Mouse (Mus musculus) 3134 (cell line): ENCODE measurements around the gene Epn2.
A peak's percentile ranks its signal among the peaks of the same experiment; 100 is the strongest.

Experiments
- DNase-seq: peaks from one replicate; pipeline ENCODE4 v3.0.0-alpha.2; 2011; ENCODE audit warnings: low spot score; ENCODE audit not compliant: insufficient read length; ENCODE audit errors: extremely low read depth

Gene Epn2

DNA sequence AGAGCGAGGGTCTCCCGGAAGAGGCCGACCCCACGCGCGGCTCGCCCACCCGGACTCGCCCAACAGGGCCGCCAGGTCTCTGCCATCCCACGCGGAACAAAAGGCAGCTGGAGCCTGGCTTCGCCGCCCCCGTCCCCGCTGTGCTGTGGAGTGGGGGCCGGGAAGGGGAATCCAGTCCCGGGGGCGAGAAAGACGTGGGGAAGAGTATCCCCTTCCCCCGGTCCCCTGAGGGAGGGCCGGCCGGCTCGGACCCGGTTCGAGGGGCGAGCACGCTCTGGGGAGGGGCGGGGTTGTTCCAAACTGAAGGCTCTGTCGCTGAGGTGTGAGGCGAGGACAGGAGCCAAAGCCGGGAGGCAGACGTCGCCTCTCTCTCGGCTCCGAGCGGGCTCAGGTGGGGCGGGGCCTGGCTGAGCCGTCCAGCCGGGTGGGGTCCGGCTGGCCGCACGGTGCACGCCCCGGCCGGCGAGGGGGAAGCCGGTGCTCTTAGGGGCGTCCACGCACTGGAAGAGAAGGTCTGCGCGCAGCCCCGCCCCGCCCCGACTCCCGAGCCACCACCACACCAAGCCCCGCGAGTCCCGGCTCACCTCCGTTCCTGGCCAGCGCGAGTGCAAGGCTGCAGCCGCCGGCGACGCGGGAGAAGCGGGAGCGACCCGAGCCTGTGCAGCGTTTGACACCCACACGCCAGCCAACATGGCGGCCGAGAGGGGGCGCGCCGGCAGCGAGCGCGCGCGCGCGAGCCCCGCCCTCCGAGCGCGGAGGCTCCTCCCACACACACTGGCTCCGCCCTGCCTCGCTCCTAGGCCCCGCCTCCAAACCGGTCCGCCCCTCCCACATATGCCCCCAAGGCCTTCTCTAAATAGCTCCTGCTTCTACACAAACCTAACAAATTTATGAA, at the start of gene Epn2:
Gene Epn2 (minus strand): TSS at position 705 of the 895 bp plus-strand sequence.
- DNase-seq, result peak; percentile 91

DNA sequence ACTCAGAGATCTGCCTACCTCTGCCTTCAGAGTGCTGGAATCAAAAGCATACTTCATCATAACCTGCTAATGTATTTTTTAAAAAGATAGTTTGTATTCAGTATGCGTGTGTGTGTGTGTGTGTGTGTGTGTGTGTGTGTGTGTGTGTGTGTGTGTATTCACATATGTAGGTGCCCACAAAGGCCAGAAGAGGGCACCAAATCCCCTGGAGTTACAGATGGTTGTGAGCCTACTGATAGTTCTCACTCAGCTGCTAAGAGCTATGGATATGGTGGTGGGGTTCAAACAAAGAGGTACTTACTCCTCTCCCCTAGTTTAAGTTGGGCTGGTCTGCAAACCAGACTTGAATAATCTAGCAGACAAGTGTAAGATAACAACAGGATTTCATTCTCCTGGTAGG, 47.0 kb upstream of the Epn2 start:
- no peak for DNase-seq

DNA sequence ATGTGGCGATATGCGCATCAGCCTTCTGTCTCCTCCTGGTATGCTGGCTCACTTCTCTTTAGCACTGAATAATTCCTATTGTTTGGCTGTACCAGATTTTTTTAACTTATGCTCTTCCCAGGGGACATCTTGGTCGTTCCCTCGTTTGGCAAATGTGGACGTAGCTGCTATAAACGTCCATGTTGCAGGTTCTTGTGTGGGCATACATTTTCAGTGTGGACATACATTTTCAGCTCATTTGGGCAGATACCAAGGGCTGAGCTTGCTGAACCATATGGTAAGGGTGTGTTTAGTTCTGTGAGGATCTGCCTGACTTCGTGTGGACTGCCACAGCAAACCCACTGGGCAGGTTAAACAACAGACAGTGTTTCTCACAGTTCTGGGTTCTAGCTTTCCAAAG, 45.6 kb upstream of the Epn2 start:
- DNase-seq, result no peak

DNA sequence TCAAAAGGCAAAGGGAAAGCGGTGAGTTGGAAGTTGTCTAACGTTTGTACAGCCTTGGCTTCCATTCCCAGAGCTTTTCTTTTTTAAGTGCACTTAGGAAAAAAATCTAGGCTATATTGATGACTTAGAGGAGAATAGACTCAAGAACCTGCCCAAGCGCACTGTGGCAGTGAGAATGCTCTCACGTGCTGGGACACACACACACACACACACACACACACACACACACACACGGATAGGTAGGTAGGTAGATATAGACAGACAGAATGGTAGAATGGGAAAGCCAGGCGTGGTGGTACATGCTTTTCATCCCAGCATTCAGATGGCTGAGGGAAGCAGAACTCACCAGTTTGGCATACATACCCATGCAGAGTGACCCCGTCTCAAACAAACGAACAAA, 41.3 kb upstream of the Epn2 start:
- DNase-seq, result no peak

DNA sequence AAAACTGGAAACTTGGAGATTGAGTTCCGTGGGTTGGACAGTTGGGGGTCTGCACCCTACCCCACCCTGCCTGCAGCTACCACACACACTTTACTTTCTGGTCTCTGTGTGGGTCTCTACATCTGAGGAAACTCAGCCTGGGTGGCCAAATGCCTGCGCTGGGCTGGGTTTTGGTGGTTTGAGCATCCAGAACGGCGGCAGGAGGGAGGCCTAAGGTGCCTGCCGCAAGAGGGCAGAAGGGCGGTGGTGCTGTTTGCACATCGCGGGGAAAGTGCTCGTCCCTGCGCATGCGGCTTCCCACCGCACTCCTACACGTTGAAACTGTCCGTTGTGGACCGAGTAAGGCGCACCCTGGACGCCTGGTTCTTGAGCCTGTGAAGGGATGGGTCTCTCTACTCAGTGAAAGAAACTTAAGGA, 40.8 kb upstream of the Epn2 start:
- peak; percentile 66 for DNase-seq

DNA sequence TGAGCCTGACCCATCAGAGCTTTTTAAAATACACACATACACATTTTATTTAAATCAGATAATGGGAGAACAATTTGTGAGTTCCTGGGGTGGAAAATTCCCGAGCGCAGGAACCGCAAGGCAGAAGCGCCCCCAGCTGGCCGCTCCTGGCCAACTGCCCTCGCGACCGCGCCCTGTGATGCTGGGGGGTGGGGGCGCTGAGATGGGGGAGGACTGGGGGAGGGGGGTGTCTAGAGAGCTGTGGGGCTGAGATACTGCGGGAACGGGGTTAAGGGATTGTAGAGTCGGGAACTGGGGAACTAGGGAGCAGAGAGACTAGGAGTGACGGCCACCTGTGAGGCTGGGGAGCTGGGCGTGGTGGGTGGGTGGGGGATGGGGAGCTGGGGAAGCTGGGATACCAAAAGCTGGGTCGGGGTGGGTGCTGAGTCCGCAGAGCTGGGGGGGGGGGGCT, 40.3 kb upstream of the Epn2 start:
- peak; percentile 63 for DNase-seq

DNA sequence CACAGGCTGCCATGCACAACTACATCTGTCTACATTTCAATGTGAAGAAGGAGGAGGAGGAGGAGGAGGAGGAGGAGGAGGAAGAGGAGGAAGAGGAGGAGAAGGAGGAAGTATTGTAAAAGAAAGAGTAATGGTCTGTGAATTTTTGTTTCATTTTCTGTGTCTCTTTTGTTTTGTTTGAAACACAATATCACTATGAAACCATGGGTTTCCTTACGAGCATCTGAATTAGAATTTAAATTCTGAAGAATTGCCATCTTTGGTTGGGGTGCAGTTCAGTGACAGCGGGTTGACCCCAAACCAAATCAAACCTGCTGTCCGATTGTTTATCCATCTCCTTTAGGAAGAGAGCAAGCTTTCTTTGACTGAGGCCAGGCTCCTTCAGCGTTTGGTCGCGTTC, 39.9 kb upstream of the Epn2 start:
- DNase-seq, result no peak

DNA sequence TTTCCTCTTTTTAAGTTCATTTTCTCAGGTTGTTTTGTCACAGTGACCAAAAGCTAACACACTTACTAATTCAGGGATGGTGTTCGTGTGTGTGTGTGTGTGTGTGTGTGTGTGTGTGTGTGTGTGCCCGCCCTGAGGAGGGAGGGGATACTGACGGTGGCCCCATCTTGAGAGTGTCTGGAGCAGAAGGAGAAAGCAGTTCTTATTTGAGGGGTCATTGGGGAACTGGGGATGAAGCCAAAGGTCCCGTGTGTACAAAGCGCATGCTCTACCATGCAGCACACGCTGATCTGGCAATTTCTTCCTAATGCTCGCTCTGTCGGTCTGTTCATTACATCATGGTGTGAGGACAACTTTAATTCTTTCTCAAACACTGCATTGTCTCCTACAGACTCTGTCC, 39.1 kb upstream of the Epn2 start:
- DNase-seq, result no peak

DNA sequence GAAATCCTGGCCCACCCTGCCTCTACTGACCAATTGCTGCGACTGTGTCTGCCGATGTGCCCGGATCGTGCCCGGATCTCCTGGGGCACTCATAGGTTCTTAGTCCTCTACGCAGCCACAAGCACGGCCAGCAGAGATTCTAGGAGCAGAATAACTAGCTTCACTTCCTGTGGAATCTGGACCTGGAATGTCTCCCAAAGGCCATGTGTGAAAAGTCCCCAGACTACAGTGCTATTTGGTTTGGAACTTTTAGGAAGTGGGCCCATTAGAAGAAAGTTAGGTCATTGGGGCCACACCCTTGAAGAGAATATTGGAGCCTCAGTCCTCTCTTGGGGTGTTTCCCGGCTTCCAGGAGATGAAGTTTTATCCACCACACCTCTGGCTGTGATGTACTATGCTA, 38.6 kb upstream of the Epn2 start:
- no peak for DNase-seq

DNA sequence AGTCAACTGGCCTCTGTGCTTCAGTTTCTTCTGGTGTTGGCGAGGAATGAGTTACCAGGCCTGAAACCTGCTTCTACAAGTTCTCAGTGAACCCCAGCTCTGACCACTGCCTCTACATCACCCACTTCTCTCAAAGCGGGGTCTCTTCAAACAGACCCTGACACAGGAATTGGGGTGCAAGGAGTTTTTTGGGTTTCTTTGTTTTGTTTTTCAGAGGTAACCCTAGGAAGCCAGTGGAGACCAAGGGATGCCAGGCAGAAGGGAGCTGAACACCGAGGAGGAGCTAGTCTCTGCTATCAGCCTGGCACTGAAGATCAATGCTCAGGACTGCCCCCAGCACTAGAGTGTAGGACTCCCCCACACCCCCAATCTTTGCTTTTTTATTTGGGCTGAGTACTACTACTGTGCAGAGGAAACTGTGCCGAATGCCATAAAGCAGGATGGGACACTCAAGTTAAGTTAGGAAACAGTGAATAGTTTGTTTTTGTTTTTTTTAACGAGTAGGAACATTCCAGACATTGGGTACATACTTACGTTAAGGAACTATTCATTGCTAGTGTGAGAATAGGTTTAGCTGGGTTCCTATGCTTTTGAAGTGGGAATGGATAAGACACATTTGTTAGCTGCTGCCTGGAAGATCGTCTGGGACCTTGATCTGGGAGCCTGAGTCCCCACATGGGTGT, 37.9 kb upstream of the Epn2 start:
- no peak for DNase-seq

DNA sequence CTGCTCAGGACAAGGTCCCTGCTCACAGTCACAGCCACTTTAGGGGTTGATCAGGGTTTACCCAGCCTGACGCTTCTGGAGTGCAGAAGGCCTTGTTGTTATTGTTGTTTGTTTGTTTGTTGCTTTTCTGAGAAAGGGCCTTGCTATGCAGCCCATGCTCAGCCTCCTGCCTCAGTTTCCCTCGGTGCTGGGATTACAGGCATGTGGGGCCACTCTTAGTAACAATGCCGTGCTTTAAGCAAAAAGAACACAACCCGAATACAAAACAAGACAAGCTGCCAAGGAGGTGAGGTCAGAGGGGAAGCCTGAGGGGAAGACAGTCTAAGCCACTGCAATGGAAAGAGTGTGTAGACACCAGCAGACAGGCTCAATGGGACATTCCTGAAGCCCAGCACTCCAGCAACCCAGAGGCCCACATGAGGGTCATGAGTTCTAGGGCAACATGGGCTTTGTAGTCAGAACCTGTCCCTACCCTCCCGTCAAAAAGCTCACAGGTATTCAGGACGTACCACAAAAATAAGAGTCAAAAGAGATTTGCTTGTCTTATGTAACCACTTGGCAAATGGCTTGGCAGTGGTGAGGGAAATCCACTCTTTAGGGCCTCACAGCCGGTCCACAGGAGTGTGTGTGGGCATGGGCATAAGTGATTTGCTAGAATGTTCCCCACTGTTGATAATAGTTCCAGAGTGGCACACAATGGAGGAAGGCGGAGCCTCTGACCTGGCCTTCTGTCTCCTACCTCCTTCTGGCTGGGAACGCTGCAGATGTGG, 37.2 kb upstream of the Epn2 start:
- no peak for DNase-seq

DNA sequence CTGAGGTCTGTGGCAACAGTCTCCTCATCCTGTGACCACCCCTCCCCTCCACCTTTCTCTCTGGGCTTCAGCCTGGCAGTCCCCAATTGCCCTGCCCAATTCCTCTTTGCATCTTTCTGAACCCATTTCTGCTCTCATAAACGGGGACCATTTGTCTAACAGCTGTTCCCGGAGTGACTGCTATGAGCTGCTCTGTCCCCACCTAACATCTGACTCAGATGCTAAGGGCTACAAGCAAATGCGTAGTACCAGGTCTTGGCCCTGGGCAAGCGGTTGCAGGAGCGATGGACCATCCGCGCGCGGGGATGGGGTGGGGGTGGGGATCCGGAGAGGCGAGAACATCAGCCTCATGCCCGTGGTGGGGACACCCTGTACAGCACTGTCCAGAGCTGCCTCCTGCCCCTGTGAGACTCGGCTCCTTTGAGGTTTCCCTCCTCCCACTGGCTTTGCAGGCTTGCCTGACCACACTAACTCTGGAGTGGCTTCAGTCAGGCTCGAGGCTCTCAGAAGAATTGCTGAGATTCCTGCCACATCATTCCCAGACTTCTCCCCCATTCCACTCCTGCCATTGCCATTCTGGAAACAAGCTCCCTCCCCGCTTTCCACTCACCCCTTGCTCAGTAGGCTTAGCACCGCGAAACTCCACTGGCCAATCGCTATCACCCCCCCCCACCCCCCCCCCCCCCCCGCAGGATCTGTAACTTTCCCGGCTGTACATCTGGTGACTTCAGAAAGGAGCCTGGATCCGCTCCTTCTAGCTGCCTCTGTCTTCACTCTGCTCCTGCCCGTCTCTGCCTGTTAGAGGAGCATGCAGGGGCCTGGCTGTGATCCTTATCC, 36.4 kb upstream of the Epn2 start:
- peak; percentile 35 for DNase-seq

DNA sequence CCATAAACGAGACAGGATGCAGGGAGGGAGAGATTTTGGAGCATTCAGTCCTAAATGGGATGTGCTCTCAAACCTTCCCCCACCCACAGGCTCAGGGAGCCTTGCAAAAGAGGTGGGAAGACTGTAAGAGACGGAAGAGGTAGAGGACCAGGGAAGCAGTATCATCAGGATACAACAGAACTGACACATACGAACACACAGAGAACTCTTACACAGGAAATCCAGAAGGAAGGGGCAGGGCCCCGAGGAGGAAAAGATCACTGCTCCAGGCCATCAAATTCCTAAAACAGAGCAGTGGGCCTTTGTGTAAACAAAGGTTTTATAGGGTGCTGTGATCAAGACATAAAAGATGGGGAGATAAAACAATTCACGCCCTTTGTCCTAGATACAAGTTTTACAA, 34.9 kb upstream of the Epn2 start:
- no peak for DNase-seq

DNA sequence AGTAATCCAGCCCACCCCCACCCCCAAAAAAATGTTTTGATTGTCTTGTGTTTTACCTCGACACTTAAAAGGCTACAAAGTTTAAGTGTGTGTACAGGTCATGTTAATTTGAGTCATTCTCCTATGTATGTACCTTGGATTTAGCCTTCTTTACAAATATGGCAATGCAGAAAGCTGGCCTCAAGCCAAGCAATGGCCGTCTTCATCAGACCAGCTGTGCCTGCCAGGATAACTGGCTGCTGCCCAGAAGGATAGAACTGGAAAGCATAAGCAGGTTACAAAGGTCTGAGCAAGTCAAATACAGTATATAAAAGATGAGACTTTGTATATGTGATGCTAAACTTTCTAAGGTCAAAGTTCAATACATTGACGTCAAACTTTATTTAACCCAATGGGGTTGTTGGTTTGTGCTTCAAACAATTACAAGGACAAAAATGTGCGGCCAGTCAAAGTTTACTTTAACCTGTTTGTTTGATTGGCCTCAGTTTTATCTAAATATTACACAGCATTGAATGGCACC, 32.7 kb upstream of the Epn2 start:
- no peak for DNase-seq

DNA sequence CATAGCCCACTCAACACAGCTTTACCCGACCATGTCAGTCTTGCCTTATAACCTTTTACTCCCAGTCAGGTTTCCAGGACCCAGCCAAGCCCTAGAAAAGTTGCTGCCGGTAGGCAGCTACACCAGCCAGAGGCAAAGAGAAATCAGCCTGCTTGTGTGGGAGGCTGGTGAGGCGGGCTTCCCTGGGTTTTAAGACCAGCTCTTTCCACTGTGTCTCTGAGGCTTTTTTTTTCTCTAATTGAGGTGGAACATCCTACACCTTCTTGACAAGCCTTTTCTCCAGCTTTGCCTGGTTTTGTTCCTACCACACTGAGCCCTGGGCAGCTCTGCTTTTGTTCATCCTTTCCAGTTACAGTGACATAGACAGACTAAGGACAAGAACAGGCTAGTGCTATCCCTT, 31.7 kb upstream of the Epn2 start:
- no peak for DNase-seq

DNA sequence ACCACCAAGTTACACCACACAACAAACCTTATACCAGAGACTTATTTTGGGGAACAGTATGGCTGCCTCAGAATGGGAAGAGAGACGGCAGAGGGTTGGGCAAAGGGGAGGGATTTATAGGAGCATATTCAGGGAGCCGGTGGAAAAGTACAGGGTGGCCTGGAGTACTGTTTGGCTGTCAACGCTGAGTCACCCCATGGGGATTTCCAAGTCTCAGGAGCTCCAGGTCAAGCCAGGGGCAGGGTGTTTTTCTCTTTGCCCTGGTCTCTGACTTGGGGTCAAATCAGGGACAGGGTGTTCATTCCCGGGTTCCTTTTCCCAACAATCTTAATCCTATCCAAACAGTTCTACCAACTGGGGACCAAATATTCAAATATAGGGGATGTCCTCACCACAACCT, 28.6 kb upstream of the Epn2 start:
- peak; percentile 55 for DNase-seq

DNA sequence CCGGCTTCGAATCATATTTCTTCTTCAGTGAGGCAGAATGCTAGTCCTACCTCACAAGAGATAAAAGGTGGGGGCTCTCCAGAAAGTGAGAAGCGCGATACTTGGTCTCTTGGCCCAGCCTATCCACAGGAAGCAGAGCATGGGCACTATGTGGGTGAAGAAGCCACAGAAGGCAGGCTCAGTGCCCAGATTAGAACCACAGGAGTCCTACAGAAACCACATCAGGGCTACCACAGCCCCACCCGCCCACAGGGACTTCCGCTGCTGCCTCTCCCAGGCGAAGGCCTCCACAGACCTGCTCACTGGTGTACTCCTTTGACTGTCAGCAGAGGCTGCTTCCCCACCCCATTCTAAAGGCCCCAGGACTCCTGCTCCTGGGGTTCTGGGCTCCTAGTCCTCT, 23.2 kb upstream of the Epn2 start:
- DNase-seq, result peak; percentile 82

DNA sequence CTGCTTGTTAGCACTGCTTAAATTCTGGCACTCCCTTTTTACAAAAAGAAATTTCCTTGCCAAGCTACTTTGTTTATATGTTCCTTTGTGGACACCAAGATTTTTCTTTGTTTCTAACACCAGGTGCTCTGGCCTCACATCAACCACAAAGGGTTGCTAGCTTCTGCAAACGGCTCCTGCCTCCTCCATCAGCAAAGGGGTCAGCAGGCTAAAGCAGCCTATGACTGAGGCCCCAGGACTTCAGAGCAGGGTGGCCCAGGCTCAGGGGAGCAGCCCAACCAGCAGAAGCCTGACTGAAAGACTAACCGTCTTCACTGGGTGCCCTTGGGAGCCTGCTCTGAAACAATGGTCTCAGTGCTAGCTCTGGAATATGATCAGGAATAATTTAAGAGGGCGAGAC, 22.0 kb upstream of the Epn2 start:
- DNase-seq, result no peak

DNA sequence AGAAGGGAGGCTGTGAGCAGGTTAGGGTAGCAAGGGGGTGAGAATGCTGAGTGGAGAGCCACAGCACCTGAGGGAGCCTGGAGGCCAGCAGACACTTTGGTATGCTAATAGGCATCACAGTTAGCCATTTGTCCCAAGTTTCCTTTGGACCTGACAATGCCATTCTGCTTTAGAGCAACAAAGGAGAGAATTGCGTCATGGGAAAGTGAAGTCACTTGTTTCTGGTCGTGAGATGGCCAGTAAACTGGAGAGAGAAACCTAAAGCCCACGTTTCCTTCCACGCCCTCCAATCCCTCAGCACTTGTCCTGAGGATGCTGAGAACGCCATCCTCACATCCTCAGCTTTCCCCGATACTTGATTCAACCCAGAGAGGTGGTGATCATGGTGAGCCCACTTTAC, 18.9 kb upstream of the Epn2 start:
- DNase-seq, result no peak

DNA sequence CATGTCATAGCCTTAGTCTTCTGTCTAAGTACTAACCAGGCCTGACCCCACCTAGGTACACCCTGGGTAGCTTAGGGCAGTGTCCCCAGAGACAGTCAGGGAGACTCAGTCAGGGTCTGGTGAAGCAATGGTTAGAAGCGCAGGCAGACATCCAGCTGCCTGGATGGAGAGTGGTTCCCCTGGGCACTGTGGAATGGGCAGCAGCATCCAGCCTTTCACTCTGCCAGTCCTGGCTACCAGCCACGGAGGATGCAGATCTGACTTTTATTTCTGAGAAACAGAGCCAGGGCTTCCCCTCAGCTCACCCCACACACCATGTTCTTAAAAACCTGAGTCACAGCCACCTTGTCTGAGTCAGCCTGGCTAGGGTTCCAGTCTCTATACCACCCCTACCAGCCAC, 18.0 kb upstream of the Epn2 start:
- DNase-seq, result peak; percentile 83
